ENCODE assay signal across 8 mouse cellular contexts in genomic region chr9:20814521-20815272, GRCm38 (mm10). TPM values are rescaled to one million over a fixed set of nuclear protein-coding genes. Genes with fewer than 3 reads are reported as not detected.
DNase-seq lines count a peak whose midpoint lies in the region; ATAC-seq lines count a peak whose summit lies in the region.

Gene Col5a3, minus strand, starts transcription at chr9:20815067.

- no peaks in the 10 kb centered on the region for H3K9me3 ChIP-seq in embryonic facial prominence, embryonic 11.5 days (replicated peaks; ENCODE audit: control insufficient read depth, low read length)
- H3K9me3 ChIP-seq in kidney, embryonic 14.5 days (ENCODE audit: control insufficient read depth, low read length) = no peaks in the 10 kb centered on the region
- no peaks in the 10 kb centered on the region for H3K9me3 ChIP-seq in stomach, embryonic 15.5 days

- no peaks in the 10 kb centered on the region; the same call in 1 of the 2 replicates for H3K4me1 ChIP-seq in embryonic facial prominence, embryonic 11.5 days (ENCODE audit: control insufficient read depth, insufficient read depth, low read length)
- H3K4me1 ChIP-seq in kidney, embryonic 14.5 days (ENCODE audit: control insufficient read depth, insufficient read depth, low read length) = peaks cover 7% of the 10 kb centered on the region; the same call in 1 of the 2 replicates
- H3K4me1 ChIP-seq in stomach, embryonic 15.5 days = peaks cover 17% of the 10 kb centered on the region

- peak; percentile 34; the same call in 1 of the 2 replicates for ATAC-seq in embryonic facial prominence, embryonic 11.5 days (replicated peaks; ENCODE audit: insufficient number of reproducible peaks, low FRiP score, low TSS enrichment, low read depth)
- peak; percentile 90 for ATAC-seq in kidney, embryonic 14.5 days (ENCODE audit: low FRiP score, low TSS enrichment)
- peak; percentile 67; the same call in 1 of the 2 replicates for ATAC-seq in stomach, embryonic 15.5 days (ENCODE audit: insufficient read depth, low FRiP score, low read depth)

- peak within 1 kb of the TSS; percentile 10; the same call in 1 of the 2 replicates for H3K4me3 ChIP-seq in embryonic facial prominence, embryonic 11.5 days (ENCODE audit: low read depth, low read length)
- peak within 1 kb of the TSS; percentile 7; the same call in 1 of the 2 replicates for H3K4me3 ChIP-seq in kidney, embryonic 14.5 days (ENCODE audit: low read length)
- peak within 1 kb of the TSS; percentile 23 for H3K4me3 ChIP-seq in stomach, embryonic 15.5 days (replicated peaks)

- peak within 1 kb of the TSS; percentile 63 for H3K4me2 ChIP-seq in embryonic facial prominence, embryonic 11.5 days (ENCODE audit: low read depth, low read length)
- peak within 1 kb of the TSS; percentile 41 for H3K4me2 ChIP-seq in kidney, embryonic 14.5 days (replicated peaks; ENCODE audit: low read depth, low read length)
- peak within 1 kb of the TSS; percentile 47 for H3K4me2 ChIP-seq in stomach, embryonic 15.5 days

- no peak within 1 kb of the TSS; the same call in 1 of the 2 replicates for H3K9ac ChIP-seq in embryonic facial prominence, embryonic 11.5 days (replicated peaks; ENCODE audit: low read length)
- no peak within 1 kb of the TSS for H3K9ac ChIP-seq in kidney, embryonic 14.5 days (ENCODE audit: low read depth, low read length)
- no peak within 1 kb of the TSS for H3K9ac ChIP-seq in stomach, embryonic 15.5 days

- no peak within 1 kb of the TSS for H3K27ac ChIP-seq in embryonic facial prominence, embryonic 11.5 days (replicated peaks; ENCODE audit: low read depth, low read length)
- no peak within 1 kb of the TSS for H3K27ac ChIP-seq in kidney, embryonic 14.5 days (ENCODE audit: low read depth, low read length)
- no peak within 1 kb of the TSS for H3K27ac ChIP-seq in stomach, embryonic 15.5 days

- peaks cover 2% of the 10 kb centered on the region; the same call in 1 of the 2 replicates for H3K27me3 ChIP-seq in embryonic facial prominence, embryonic 11.5 days (ENCODE audit: control insufficient read depth, insufficient read depth, low read length)
- H3K27me3 ChIP-seq in kidney, embryonic 14.5 days (ENCODE audit: control insufficient read depth, insufficient read depth, low read length) = no peaks in the 10 kb centered on the region
- H3K27me3 ChIP-seq in stomach, embryonic 15.5 days (replicated peaks) = 0 out of 2 replicates have a peak, but pooled peaks cover 8% of the 10 kb centered on the region

- 4% methylated on average over 29 of the region's 29 CpGs for WGBS in embryonic facial prominence, embryonic 11.5 days
- 5% methylated on average over 28 of the region's 29 CpGs for WGBS in kidney, embryonic 14.5 days
- 4% methylated on average over 25 of the region's 29 CpGs for WGBS in stomach, embryonic 15.5 days

- peak; percentile 55 for DNase-seq in adipocyte (ENCODE audit: low spot score)
- DNase-seq in embryonic facial prominence, embryonic 11.5 days (ENCODE audit: low spot score) = peak; percentile 63
- peak; percentile 76 for DNase-seq in heart, adult 8-10 months (ENCODE audit: low spot score)
- peak; percentile 45 for DNase-seq in lung, postnatal 14 days
- no peak for DNase-seq in thymus, adult 18-20 months
- no peak for DNase-seq in layer of hippocampus, postnatal 36 days

- no peaks in the 10 kb centered on the region for H3K36me3 ChIP-seq in embryonic facial prominence, embryonic 11.5 days (replicated peaks; ENCODE audit: control insufficient read depth, insufficient read depth, low read depth, low read length)
- no peaks in the 10 kb centered on the region for H3K36me3 ChIP-seq in kidney, embryonic 14.5 days (ENCODE audit: control insufficient read depth, insufficient read depth, low read length)
- H3K36me3 ChIP-seq in stomach, embryonic 15.5 days = no peaks in the 10 kb centered on the region

RNA-seq across cellular contexts. Expression of gene Col5a3, which starts in this region (rescaled TPM):
- 0.14 and 0.21 TPM in 2 replicates for polyA plus RNA-seq in embryonic facial prominence, embryonic 11.5 days (2014; fragmentation: Nextera tagmentation; extraction: Ambion mirVana)
- total RNA-seq in heart, adult 8-10 months (2022) = 10 to 100 TPM in 1 of 4 experiments, 1 to 10 TPM in 3; 5.6 to 10.2 (median 6.4) TPM
- 0.73 and 0.77 TPM in 2 replicates for polyA plus RNA-seq in kidney, embryonic 14.5 days (2014; fragmentation: Nextera tagmentation; extraction: Ambion mirVana)
- polyA plus RNA-seq in stomach, embryonic 15.5 days (2015; fragmentation: Nextera tagmentation; extraction: Ambion mirVana) = 3.2 and 3.5 TPM in 2 replicates
- total RNA-seq in layer of hippocampus, postnatal 36 days (2021) = 1 to 10 TPM; 1.3 to 2.0 TPM

Comparison
In these comparisons a context has a peak if more than half of its experiments do, and no peak if none do; other contexts are left out.
1. Peak in DNase-seq, ATAC-seq, H3K4me3 ChIP-seq and H3K4me2 ChIP-seq in embryonic facial prominence, embryonic 11.5 days; RNA of the gene not detected or under 1 TPM.
2. Peak in ATAC-seq, H3K4me3 ChIP-seq and H3K4me2 ChIP-seq in kidney, embryonic 14.5 days; RNA of the gene not detected or under 1 TPM.
3. DNase-seq: peak in adipocyte (single experiment), heart, adult 8-10 months (single experiment) and lung, postnatal 14 days (single experiment); none in thymus, adult 18-20 months (0 of 2) and layer of hippocampus, postnatal 36 days (0 of 2).
4. ATAC-seq: peak in every context shown above with its lines; median percentile 90 in kidney, embryonic 14.5 days; 67 in stomach, embryonic 15.5 days; 34 in embryonic facial prominence, embryonic 11.5 days.
5. Peak in every context shown above with its lines, with median percentiles within 50 percentile points of each other: H3K4me2 ChIP-seq and H3K4me3 ChIP-seq.